Mouse (Mus musculus): ENCODE measurements around the gene Hist1h4f.
"Not testable (repeated sequence)": the region's sequence is repeated elsewhere in the genome, so short reads cannot be mapped to it uniquely, and the experiment has no call there.

Gene Hist1h4f

GRCm38 (mm10) chr13:23575864-23576313 is 24.4 kb upstream of the Hist1h4f start:
- DNase-seq = not testable (repeated sequence)

GRCm38 (mm10) chr13:23575271-23575851 is 23.9 kb upstream of the Hist1h4f start, which contains the start of gene Hist1h3d:
TSS of gene Hist1h3d (plus strand) at chr13:23575763.
- DNase-seq = no peak

- not testable (repeated sequence) for DNase-seq
Observed at GRCm38 (mm10) chr13:23574546-23575170, 23.2 kb upstream of the Hist1h4f start.

GRCm38 (mm10) chr13:23573898-23574524 is 22.6 kb upstream of the Hist1h4f start, which contains the start of the genes Hist1h2bf and Hist1h2ad:
TSS of gene Hist1h2bf (minus strand) at chr13:23574196.
TSS of gene Hist1h2ad (plus strand) at chr13:23574381.
- DNase-seq = peak; percentile 88

- peak; percentile 10 for DNase-seq
Observed at GRCm38 (mm10) chr13:23573034-23573897, 21.8 kb upstream of the Hist1h4f start.

- no peak for DNase-seq
Observed at GRCm38 (mm10) chr13:23572218-23573033, 21.0 kb upstream of the Hist1h4f start.

- DNase-seq = not testable (repeated sequence)
Observed at GRCm38 (mm10) chr13:23571504-23572217, 20.2 kb upstream of the Hist1h4f start.

GRCm38 (mm10) chr13:23571022-23571503 is 19.6 kb upstream of the Hist1h4f start, which contains the start of the genes Hist1h2ae and Hist1h2bg:
TSS of gene Hist1h2ae (minus strand) at chr13:23571220.
TSS of gene Hist1h2bg (plus strand) at chr13:23571396.
- DNase-seq = peak; percentile 34

- not testable (repeated sequence) for DNase-seq
Observed at GRCm38 (mm10) chr13:23570261-23571021, 19.0 kb upstream of the Hist1h4f start.

- no peak for DNase-seq
Observed at GRCm38 (mm10) chr13:23564482-23564881, 13.0 kb upstream of the Hist1h4f start.

- peak; percentile 26 for DNase-seq
Observed at GRCm38 (mm10) chr13:23562699-23563462, 11.4 kb upstream of the Hist1h4f start.

GRCm38 (mm10) chr13:23561883-23562659 is 10.6 kb upstream of the Hist1h4f start, which contains the start of gene Hist1h3e:
TSS of gene Hist1h3e (minus strand) at chr13:23562369.
- peak; percentile 92 for DNase-seq

- DNase-seq = not testable (repeated sequence)
Observed at GRCm38 (mm10) chr13:23561531-23561882, 10.1 kb upstream of the Hist1h4f start.

- DNase-seq = not testable (repeated sequence)
Observed at GRCm38 (mm10) chr13:23560699-23561098, 9.3 kb upstream of the Hist1h4f start.

GRCm38 (mm10) chr13:23556906-23557305 is 5.5 kb upstream of the Hist1h4f start:
- DNase-seq = no peak

GRCm38 (mm10) chr13:23555839-23556416 is 4.5 kb upstream of the Hist1h4f start:
- peak; percentile 10 for DNase-seq

- peak; percentile 68 for DNase-seq
Observed at GRCm38 (mm10) chr13:23554925-23555838, 3.7 kb upstream of the Hist1h4f start.
